Mouse (Mus musculus) limb, embryonic 11.5 days (tissue): Measurements from ENCODE around the gene Adck1. TPM values are rescaled to one million over a fixed set of nuclear protein-coding genes. Genes with fewer than 3 reads are reported as not detected.
"Not testable (repeated sequence)": the region's sequence is repeated elsewhere in the genome, so short reads cannot be mapped to it uniquely, and the experiment has no call there.

Source experiments
- ATAC-seq: fragments of 200-750 bp; cut with Nextera tagmentation; 2 replicates; pipeline ENCODE4 v1.8.0; 2017; ENCODE audit warnings: low read depth; ENCODE audit not compliant: insufficient number of reproducible peaks, low FRiP score, low TSS enrichment
- DNase-seq: peaks from one replicate; pipeline ENCODE4 v3.0.0-alpha.2; 2015; ENCODE audit warnings: low spot score
- H3K27ac ChIP-seq: fragments of 300-500 bp; sonication (generic); replicated peaks from 2 replicates; pipeline ENCODE4 v1.5.1; 2014; ENCODE audit warnings: low read depth, mild to moderate bottlenecking, low read length
- H3K27me3 ChIP-seq: fragments of 300-500 bp; sonication (generic); 2 replicates; pipeline ENCODE4 v1.6.1; 2014; ENCODE audit warnings: mild to moderate bottlenecking, low read length, mixed read lengths; ENCODE audit not compliant: control insufficient read depth, insufficient read depth
- H3K36me3 ChIP-seq: fragments of 300-500 bp; sonication (generic); 2 replicates; pipeline ENCODE4 v1.6.1; 2014; ENCODE audit warnings: mild to moderate bottlenecking, low read length, moderate library complexity, mixed read lengths; ENCODE audit not compliant: control insufficient read depth, insufficient read depth
- H3K4me1 ChIP-seq: fragments of 300-500 bp; sonication (generic); 2 replicates; pipeline ENCODE4 v1.6.1; 2014; ENCODE audit warnings: low read length, mixed read lengths; ENCODE audit not compliant: control insufficient read depth, insufficient read depth
- H3K4me2 ChIP-seq: fragments of 300-500 bp; sonication (generic); 2 replicates; pipeline ENCODE4 v1.6.1; 2014; ENCODE audit warnings: low read depth, mild to moderate bottlenecking, moderate library complexity; ENCODE audit not compliant: severe bottlenecking
- H3K4me3 ChIP-seq: fragments of 300-500 bp; sonication (generic); 2 replicates; pipeline ENCODE4 v1.5.1; 2014; ENCODE audit warnings: low read depth, low read length
- H3K9ac ChIP-seq: fragments of 300-500 bp; sonication (generic); 2 replicates; pipeline ENCODE4 v1.6.1; 2014; ENCODE audit warnings: mild to moderate bottlenecking, low read length
- H3K9me3 ChIP-seq: fragments of 300-500 bp; sonication (generic); 2 replicates; pipeline ENCODE4 v1.6.1; 2016; ENCODE audit warnings: low read length; ENCODE audit not compliant: control insufficient read depth
- WGBS: fragments of 180-500 bp; shearing (Covaris S2); extraction: QIAGEN DNeasy Blood & Tissue Kit; methylation state at CpG from one replicate; pipeline ENCODE4 v1.1.7; 2014; 5-methylcytosine and 5-hydroxymethylcytosine counted together
- polyA plus RNA-seq: library from polyadenylated mRNA; unstranded; fragments of >200 nt; fragmentation: Nextera tagmentation; extraction: Ambion mirVana; gene quantifications from 2 replicates; pipeline ENCODE4 v1.2.1, GENCODE M21; 2014

Adck1 gene
- polyA plus RNA-seq, 1 experiment from 2014 or later: 14.8 TPM

DNA sequence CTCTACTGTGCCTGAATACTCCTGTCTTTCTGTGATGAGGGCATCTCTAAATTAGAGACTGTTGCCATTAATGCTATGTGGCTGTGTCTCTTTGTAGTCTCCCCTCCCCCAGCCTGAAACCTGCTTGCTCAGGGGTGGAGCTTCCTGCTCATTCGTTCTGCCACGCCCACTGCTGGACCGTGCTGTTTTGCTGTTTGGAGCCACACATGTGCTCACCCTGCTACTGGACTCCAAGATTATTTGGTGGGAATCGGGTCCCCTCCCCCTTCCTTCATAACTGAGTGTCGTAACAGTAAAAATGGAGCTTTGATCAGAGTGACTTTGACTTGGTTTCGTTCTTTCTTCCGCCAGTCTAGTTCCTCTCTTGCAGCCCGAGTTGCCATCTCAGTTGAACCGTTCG lies 111.5 kb downstream of the Adck1 start:
- H3K27me3 ChIP-seq, H3K27ac ChIP-seq: not testable (repeated sequence)
- WGBS: 65% methylated on average over 10 of the region's 10 CpGs

DNA sequence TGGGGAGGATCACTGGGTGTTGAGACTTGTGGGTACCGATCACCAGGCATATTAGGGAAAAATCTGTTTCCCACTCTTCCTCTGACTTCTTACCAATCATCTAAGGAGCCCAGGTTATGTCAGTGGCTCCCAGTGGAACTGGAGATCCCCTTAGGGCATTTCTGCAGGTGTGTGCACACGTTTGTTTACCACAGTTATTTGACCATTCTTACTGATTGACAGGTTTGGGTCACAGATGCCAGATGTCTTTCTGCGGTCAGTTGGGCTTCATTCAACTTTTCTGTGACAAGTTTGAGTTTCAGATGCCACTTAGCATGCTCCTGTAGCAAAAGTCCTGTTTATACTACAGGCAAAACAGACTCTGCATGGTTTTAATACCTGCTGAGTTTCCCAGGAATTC lies 112.5 kb downstream of the Adck1 start:
- no peaks in the 10 kb centered on the region for H3K4me1 ChIP-seq
- no peak overlapping the region for H3K9ac ChIP-seq
- H3K36me3 ChIP-seq: no peaks in the 10 kb centered on the region
- no peak overlapping the region for H3K4me2 ChIP-seq
- ATAC-seq (no peak), DNase-seq (no peak)
- no peak overlapping the region for H3K27ac ChIP-seq
- WGBS: 74% methylated on average over 3 of the region's 3 CpGs
- no peaks in the 10 kb centered on the region for H3K27me3 ChIP-seq
- H3K9me3 ChIP-seq: no peaks in the 10 kb centered on the region
- no peak overlapping the region for H3K4me3 ChIP-seq

More for the DNA sequence above, 111.5 kb downstream of the Adck1 start:
- H3K9me3 ChIP-seq, H3K4me3 ChIP-seq, H3K9ac ChIP-seq, DNase-seq, H3K4me1 ChIP-seq, ATAC-seq, H3K36me3 ChIP-seq, H3K4me2 ChIP-seq: not testable (repeated sequence)

DNA sequence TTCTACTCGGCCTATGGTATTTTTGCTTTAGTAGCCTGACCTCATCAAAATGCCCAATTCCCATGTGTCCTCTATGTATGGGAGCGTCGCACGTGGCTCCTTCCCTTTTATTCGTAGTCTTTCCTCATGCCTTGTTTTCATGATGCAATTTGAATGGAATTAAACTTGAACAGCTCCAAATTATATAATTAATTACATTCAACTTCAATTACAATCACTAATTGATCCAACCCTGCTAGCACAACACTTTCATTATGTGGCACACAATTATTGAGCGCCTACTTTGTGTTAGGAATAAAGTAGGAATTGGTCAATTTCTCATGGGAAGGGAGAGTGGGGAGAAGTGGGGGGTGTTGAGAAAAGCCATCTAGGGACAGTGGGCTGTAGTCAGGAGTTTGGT lies 113.4 kb downstream of the Adck1 start:
- no peak overlapping the region for H3K27ac ChIP-seq
- H3K4me2 ChIP-seq: no peak overlapping the region
- no peaks in the 10 kb centered on the region for H3K36me3 ChIP-seq
- DNase-seq (no peak), ATAC-seq (no peak)
- 98% methylated on average over 6 of the region's 6 CpGs for WGBS
- no peaks in the 10 kb centered on the region for H3K4me1 ChIP-seq
- no peaks in the 10 kb centered on the region for H3K9me3 ChIP-seq
- no peak overlapping the region for H3K9ac ChIP-seq
- H3K27me3 ChIP-seq: no peaks in the 10 kb centered on the region
- H3K4me3 ChIP-seq: no peak overlapping the region

DNA sequence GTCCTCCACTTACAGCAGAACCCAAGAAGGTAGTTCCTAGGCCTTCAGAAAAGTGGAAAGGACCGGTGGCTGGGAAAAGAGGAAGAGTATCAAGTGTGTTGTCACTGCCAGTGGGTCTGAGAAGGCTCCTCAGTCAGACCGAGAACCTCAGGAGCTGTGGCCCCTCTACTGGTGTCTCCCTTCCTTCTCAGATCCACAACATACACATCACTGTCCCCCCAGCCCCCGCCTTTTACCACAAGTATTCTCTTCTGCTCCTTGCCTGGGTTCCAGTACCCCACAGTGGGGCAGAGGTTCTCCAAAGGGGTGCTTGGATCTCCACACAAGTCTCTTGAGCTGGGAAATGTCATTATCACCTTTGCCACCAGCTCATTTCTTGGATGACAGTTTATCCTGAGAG lies 115.5 kb downstream of the Adck1 start:
- Histone ChIP-seq H3K4me1 (no peaks in the 10 kb centered on the region), H3K36me3 (no peaks in the 10 kb centered on the region), H3K9ac (no peak overlapping the region), H3K4me2 (no peak overlapping the region), H3K27ac (no peak overlapping the region), H3K9me3 (no peaks in the 10 kb centered on the region), H3K27me3 (no peaks in the 10 kb centered on the region), H3K4me3 (no peak overlapping the region)
- 81% methylated on average over 3 of the region's 3 CpGs for WGBS
- no peak for ATAC-seq
- DNase-seq: no peak

DNA sequence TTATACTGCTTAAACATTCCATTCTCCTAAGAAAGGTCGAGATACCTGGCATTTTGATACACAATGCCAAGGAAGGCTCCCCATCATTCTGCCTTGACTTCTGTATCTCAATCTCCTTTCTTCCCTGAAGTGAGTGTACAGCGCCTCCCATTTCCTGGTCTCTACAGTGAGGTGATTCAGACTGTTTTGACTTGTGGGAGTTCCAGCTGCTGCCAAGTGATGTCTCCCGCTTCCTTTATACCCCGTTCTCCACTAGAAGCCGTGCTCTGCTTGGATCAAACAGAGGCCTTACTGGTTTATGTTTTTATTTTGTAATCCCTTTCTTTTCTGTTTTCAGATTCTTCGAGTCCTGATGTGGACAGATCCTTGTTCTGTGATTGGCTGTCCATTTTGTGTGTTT lies 116.3 kb downstream of the Adck1 start:
- no peak overlapping the region for H3K9ac ChIP-seq
- H3K4me1 ChIP-seq: no peaks in the 10 kb centered on the region
- ATAC-seq (no peak), DNase-seq (no peak)
- no peak overlapping the region for H3K27ac ChIP-seq
- H3K27me3 ChIP-seq: no peaks in the 10 kb centered on the region
- no peak overlapping the region for H3K4me3 ChIP-seq
- WGBS: 83% methylated on average over 6 of the region's 6 CpGs
- H3K36me3 ChIP-seq: no peaks in the 10 kb centered on the region
- no peaks in the 10 kb centered on the region for H3K9me3 ChIP-seq
- H3K4me2 ChIP-seq: no peak overlapping the region

DNA sequence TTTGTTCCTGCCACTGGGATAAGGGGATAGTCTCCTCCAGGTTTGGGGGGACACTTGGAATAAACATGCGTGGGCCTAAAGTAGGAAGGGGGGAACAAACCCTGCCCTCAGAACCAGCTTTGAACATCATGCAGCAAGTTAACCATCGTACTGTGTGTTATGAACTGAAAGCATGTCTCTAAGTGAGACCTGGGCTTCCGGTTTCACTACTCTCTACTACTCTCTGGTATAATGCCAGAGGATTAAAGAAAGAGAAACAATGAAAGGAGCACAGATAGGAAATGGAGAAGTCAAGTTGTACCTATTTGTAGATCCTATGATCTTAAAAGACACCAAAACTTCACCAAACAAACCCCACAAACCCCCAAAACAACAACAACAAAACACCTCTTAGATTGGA lies 121.3 kb downstream of the Adck1 start:
- H3K27ac ChIP-seq: no peak overlapping the region
- no peak overlapping the region for H3K4me3 ChIP-seq
- H3K27me3 ChIP-seq: no peaks in the 10 kb centered on the region
- H3K4me1 ChIP-seq: no peaks in the 10 kb centered on the region
- H3K9me3 ChIP-seq: no peaks in the 10 kb centered on the region
- WGBS: 84% methylated on average over 3 of the region's 3 CpGs
- H3K4me2 ChIP-seq: no peak overlapping the region
- H3K9ac ChIP-seq: no peak overlapping the region
- DNase-seq (no peak), ATAC-seq (no peak)
- H3K36me3 ChIP-seq: no peaks in the 10 kb centered on the region

DNA sequence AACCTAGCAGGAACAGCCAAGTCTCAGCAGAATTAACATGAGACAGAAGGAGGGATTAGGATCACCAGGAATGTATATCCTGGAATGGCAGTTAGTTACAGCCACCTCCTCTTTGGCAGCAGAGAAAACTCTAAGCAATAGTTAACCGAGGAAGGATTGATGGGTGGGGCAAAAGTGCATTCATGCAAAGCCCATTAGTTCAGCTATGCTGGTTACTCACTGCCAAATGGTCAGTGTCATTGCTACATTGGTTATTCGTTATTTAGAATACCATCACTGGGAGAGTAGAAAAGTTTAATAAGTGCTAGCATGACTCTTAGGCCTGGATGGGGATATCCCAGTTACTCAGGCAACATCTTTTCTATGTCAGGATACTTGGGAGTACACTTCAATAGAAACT lies 130.5 kb downstream of the Adck1 start:
- no peaks in the 10 kb centered on the region for H3K27me3 ChIP-seq
- DNase-seq (no peak), ATAC-seq (no peak)
- WGBS: 75% methylated on average over 2 of the region's 2 CpGs
- H3K27ac ChIP-seq: no peak overlapping the region
- H3K4me3 ChIP-seq: no peak overlapping the region
- H3K9me3 ChIP-seq: no peaks in the 10 kb centered on the region
- no peak overlapping the region for H3K4me2 ChIP-seq
- no peaks in the 10 kb centered on the region for H3K36me3 ChIP-seq
- H3K9ac ChIP-seq: no peak overlapping the region
- no peaks in the 10 kb centered on the region for H3K4me1 ChIP-seq

Other genes with a start within 250 kb of the Adck1 start
- not detected in 2 replicates for gene Gm10436, start 178.4 kb upstream of the Adck1 start, polyA plus RNA-seq
- not detected in 2 replicates for gene Gm8332, start 110.5 kb upstream of the Adck1 start, polyA plus RNA-seq
- not detected in 2 replicates for gene Gm5662, start 86.1 kb upstream of the Adck1 start, polyA plus RNA-seq
- not detected in 2 replicates for gene Gm5039, start 36.5 kb upstream of the Adck1 start, polyA plus RNA-seq